Mouse (Mus musculus): ENCODE data around the gene Tcf7l1. TPM values are rescaled to one million over a fixed set of nuclear protein-coding genes. Genes with fewer than 3 reads are reported as not detected.
A peak's percentile ranks its signal among the peaks of the same experiment; 100 is the strongest.
"Not testable (repeated sequence)": the region's sequence is repeated elsewhere in the genome, so short reads cannot be mapped to it uniquely, and the experiment has no call there.

Gene Tcf7l1
- total RNA-seq (2021): 1 to 10 TPM; 3.4 to 3.6 TPM

GRCm38 (mm10) chr6:72788892-72789699 lies at the start of gene Tcf7l1:
TSS of gene Tcf7l1 (minus strand) at chr6:72789254.
- intact Hi-C loops (cut with DNase I): loop anchor here (2.0 kb wide), 1 partner anchor 142 kb away; no protein-coding TSS in a partner anchor
- peak; percentile 84 to 93 for DNase-seq (ENCODE audit: extremely low spot score in 1 of 2, low spot score in 2 of 2)

- intact Hi-C loops (cut with DNase I): no loop called here
Observed at GRCm38 (mm10) chr6:72837756-72838155, 48.7 kb upstream of the Tcf7l1 start.

GRCm38 (mm10) chr6:72834518-72834917 lies 45.5 kb upstream of the Tcf7l1 start:
- intact Hi-C loops (cut with DNase I): loop anchor here (5.0 kb wide), 1 partner anchor 197 kb away; no protein-coding TSS in a partner anchor
- no peak for DNase-seq (ENCODE audit: extremely low spot score in 1 of 2, low spot score in 2 of 2)

More at GRCm38 (mm10) chr6:72837756-72838155, 48.7 kb upstream of the Tcf7l1 start:
- DNase-seq (ENCODE audit: extremely low spot score in 1 of 2, low spot score in 2 of 2): no peak

DNA sequence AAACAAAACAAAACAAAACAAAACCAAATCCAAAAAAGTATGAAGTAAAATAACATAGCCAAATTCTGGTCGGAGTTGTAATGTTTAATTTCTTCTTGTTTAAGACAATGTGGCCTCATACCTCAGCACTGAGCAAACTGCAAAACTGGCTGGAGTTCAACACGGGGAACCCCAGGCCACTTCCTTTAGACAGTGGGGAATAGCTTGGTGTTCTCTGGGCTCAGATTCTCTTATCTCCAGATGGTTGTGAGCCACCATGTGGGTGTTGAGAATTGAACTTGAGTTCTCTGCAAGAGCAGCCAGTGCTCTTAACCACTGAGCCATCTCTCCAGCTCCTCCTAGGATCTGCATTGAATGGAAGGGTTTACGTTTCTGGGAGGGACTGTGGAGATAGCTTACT lies 42.8 kb upstream of the Tcf7l1 start:
- intact Hi-C loops (cut with DNase I): loop anchor here (5.0 kb wide), 1 partner anchor 195 kb away; no protein-coding TSS in a partner anchor

DNA sequence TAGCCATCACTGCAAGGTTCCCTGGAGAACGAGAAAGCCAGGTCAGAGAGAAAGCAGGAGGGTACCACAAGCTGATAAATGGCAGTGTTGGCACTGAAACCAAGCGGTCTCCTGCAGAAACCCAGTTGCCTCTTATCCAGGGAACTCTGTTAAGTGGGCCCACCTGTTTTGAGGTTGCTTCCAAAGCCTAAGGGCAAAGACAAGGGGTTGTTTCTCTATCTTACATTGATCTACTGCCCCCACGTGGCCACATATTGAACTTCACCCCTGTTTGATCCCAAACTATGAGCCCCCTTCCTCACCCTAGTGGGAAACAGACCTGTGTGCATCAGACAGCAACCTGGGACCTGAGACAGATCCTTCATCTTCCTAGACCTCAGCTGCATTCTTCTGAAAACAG lies 42.2 kb upstream of the Tcf7l1 start:
- intact Hi-C loops (cut with DNase I): loop anchor here (5.0 kb wide), 1 partner anchor 194 kb away; no protein-coding TSS in a partner anchor
- peak; percentile 36 to 62 for DNase-seq (ENCODE audit: extremely low spot score in 1 of 2, low spot score in 2 of 2)

More for the DNA sequence above, 42.8 kb upstream of the Tcf7l1 start:
- no peak for DNase-seq (ENCODE audit: extremely low spot score in 1 of 2, low spot score in 2 of 2)

- intact Hi-C loops (cut with DNase I): no loop called here
- DNase-seq (ENCODE audit: extremely low spot score in 1 of 2, low spot score in 2 of 2): no peak
Observed at GRCm38 (mm10) chr6:72828857-72829256, 39.8 kb upstream of the Tcf7l1 start.

- intact Hi-C loops (cut with DNase I); DNase-seq (ENCODE audit: extremely low spot score in 1 of 2, low spot score in 2 of 2): not testable (repeated sequence)
Observed at GRCm38 (mm10) chr6:72828037-72828436, 39.0 kb upstream of the Tcf7l1 start.

GRCm38 (mm10) chr6:72825762-72826161 lies 36.7 kb upstream of the Tcf7l1 start:
- DNase-seq (ENCODE audit: extremely low spot score in 1 of 2, low spot score in 2 of 2): no peak
- intact Hi-C loops (cut with DNase I): no loop called here

DNA sequence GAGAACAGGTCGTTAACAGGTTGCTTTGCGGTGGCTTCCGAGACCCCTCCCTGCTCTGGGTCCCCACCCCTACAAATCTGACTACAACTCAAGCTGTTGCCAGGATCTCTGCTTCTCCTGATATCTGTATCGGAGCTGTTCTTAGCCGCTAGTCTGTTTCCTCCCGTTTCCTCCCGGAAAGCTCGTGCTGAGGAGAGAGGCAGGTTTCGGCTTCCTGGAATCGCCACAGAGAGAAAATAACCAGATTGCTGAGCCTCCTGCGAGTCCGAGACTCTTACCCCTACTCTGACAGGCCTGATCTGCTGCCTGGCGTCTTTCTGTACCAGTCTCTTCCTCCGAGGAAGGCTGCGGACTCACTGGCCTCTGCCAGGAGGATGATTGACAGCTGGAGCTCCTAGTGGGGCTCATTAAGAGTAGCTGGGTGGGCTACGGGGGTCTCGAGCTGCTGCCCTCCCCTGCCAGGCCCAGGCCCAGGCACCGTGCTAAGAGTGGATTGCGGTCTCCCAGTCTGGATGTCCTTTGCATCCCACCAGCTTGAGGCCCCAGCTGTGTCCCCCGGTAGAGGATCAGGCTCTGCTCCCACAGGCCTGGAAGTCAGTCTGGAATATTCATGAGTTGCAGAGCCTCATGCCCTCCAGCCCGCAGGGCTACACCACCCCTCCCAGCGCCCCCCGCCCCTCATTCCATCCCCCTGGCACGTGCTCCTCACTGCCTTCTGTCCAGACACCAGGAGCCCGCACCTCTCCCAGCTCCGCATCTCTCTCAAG lies 36.1 kb upstream of the Tcf7l1 start:
- DNase-seq (ENCODE audit: extremely low spot score in 1 of 2, low spot score in 2 of 2): peak in 1 of 2 experiments; percentile 30
- intact Hi-C loops (cut with DNase I): no loop called here

- no peak for DNase-seq (ENCODE audit: extremely low spot score in 1 of 2, low spot score in 2 of 2)
- intact Hi-C loops (cut with DNase I): no loop called here
Observed at GRCm38 (mm10) chr6:72813456-72813855, 24.4 kb upstream of the Tcf7l1 start.

DNA sequence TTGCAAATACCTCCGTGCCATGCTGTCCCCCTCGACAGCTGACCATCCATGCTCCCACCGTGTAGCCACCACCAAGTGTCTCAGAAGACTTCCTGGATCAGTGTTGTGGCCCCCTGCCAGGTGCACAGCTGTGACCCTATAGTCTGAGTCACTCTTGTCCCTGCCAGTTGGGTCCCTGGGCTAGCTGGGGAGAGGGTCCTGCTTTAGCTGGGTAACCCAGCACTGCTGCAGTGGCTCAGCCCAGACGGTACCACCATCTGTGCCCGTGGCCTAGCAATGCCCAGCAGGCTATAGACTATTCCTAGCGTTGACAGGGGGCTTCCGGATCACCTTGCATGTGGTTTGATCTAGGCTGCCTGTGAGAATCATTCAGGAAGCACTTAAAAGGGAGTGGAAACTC lies 21.2 kb upstream of the Tcf7l1 start:
- intact Hi-C loops (cut with DNase I): no loop called here
- DNase-seq (ENCODE audit: extremely low spot score in 1 of 2, low spot score in 2 of 2): peak in 1 of 2 experiments; percentile 32

GRCm38 (mm10) chr6:72809522-72810149 lies 20.6 kb upstream of the Tcf7l1 start:
- intact Hi-C loops (cut with DNase I): no loop called here
- no peak for DNase-seq (ENCODE audit: extremely low spot score in 1 of 2, low spot score in 2 of 2)

DNA sequence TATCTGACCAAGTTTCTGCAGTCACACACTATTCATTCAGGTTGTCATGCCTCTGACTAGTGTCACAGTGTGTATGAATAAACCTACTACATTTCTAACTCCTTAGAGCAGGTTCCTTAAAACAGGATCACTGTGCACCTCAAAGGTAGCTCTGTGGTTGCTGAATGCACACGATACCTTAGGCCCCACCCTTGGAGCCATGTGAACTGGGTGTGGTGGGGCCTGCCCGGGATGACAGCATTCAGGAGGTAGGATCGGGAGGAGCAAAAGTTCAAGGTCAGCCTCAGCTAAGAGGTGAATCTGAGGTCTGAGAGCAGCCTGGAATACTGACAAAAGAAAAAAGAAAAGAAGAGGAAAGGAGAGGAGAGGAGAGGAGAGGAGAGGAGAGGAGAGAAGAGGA lies 19.3 kb upstream of the Tcf7l1 start:
- intact Hi-C loops (cut with DNase I): no loop called here
- no peak for DNase-seq (ENCODE audit: extremely low spot score in 1 of 2, low spot score in 2 of 2)

- DNase-seq (ENCODE audit: extremely low spot score in 1 of 2, low spot score in 2 of 2): no peak
- intact Hi-C loops (cut with DNase I): no loop called here
Observed at GRCm38 (mm10) chr6:72803669-72804068, 14.6 kb upstream of the Tcf7l1 start.

DNA sequence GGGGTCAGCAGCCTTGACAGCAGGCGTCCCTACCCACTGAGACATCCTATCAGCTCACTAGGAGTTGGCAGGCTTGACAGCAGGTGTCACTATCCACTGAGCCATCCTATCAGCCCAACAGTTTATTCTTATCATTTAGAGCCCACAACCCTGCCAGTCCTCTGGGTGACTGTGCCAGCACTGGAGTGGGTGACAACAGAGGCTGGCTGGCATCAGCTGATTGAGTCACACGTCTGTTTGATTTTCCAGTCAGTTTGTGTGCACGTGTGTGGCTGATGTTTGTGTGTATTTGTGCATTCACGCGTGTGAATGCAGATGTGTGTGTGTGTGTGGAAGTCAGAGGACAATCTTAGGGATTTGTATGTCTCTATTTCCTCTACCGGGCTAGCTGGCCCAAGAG lies 13.1 kb upstream of the Tcf7l1 start:
- intact Hi-C loops (cut with DNase I): no loop called here
- DNase-seq (ENCODE audit: extremely low spot score in 1 of 2, low spot score in 2 of 2): no peak

DNA sequence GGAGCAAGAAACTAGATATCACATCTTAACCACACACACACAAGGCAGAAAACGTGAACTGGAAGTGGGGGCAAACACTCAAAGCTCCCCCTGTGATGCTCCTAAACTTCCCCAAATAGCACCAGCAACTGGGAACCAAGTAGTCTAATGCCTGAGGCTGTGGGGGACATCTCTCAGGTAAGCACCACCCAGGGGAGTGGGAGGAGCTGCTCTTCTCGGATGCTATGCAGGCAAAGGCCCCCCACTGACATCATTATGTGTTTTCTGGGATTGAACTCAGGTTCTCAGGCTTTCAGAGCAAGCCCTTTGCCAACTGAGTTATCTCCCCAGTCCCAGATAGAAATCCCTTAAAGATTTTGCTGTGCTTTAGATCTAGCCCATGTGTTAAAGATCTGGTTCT lies 11.6 kb upstream of the Tcf7l1 start:
- intact Hi-C loops (cut with DNase I): no loop called here
- DNase-seq (ENCODE audit: extremely low spot score in 1 of 2, low spot score in 2 of 2): no peak

DNA sequence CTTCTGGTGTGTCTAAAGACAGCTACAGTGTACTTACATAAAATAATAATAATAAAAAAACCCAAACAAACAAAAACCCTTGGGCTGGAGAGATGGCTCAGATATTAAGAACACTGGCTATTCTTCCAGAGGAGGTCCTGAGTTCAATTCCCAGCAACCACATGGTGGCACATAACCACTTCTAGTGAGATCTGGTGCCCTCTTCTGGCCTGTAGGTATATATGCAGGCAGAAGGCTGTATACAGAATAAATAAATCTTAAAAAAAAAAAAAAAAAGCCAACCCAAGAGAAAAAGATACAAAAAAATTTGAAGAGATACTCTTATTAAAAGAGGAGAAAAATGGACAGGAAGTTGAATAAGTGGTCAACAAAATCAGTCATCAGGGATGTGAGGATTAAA lies 8.7 kb upstream of the Tcf7l1 start:
- DNase-seq (ENCODE audit: extremely low spot score in 1 of 2, low spot score in 2 of 2): no peak
- intact Hi-C loops (cut with DNase I): no loop called here

DNA sequence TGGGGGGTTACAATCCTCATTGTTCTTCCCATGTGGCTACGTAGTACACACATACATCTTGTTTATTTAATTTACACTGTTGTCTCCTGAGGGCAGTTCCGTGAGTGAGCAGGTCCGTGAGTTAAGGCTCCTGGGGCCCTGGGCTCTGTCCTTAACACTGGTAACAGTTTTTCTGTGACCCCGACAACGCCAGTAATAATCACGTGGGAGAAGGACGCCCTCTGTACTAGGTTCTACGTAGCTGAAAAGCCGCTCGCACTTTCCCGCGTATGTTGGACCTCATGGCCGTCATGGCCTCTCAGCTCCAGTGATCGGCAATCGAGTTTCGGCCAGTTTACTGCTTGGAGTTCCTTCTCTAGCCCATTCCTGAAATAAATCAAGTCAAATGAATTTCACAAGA lies 6.4 kb upstream of the Tcf7l1 start:
- intact Hi-C loops (cut with DNase I): no loop called here
- no peak for DNase-seq (ENCODE audit: extremely low spot score in 1 of 2, low spot score in 2 of 2)

- intact Hi-C loops (cut with DNase I): no loop called here
Observed at GRCm38 (mm10) chr6:72794870-72795269, 5.8 kb upstream of the Tcf7l1 start.

More at GRCm38 (mm10) chr6:72794870-72795269, 5.8 kb upstream of the Tcf7l1 start:
- no peak for DNase-seq (ENCODE audit: extremely low spot score in 1 of 2, low spot score in 2 of 2)

Data from left cerebral cortex, postnatal 10 days (tissue).